In the genomic region with DNA sequence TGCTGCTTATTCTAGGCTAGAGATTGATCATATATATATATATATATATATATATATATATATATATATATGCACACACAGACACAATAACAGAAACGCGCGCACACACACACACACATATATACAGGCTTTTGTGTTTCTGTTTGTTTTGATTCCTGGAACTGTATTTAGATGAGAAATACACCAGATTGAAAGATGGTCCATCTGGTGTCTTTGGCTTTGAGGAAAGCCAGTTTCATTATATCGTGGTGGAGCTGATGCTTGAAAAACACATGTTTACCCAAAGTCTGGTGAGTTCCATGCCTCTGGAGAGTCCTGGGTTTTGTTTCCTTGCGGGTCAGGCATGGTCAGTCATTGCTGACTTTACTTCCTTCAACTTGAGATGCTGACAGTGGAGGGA, we compare ENCODE assay signal across 26 mouse cellular contexts.
"Had no signal": no experiment of that assay in that cellular context is flagged by ENCODE, and none has a peak within 500 bp of the region (broad histone marks: within the 10 kb centered on the region; RNA-seq: fewer than 3 reads in every experiment).

No protein-coding gene starts in this region.

- H3K9me3 ChIP-seq: embryonic facial prominence, embryonic 10.5 days; embryonic facial prominence, embryonic 12.5 days; embryonic facial prominence, embryonic 13.5 days; embryonic facial prominence, embryonic 15.5 days; forebrain, embryonic 10.5 days; forebrain, embryonic 12.5 days; forebrain, embryonic 15.5 days; heart, embryonic 12.5 days had no signal

- H3K36me3 ChIP-seq: embryonic facial prominence, embryonic 10.5 days; embryonic facial prominence, embryonic 12.5 days; embryonic facial prominence, embryonic 13.5 days; embryonic facial prominence, embryonic 15.5 days; forebrain, embryonic 10.5 days; forebrain, embryonic 12.5 days; forebrain, embryonic 15.5 days; heart, embryonic 12.5 days had no signal

- H3K4me3 ChIP-seq: embryonic facial prominence, embryonic 10.5 days; embryonic facial prominence, embryonic 12.5 days; embryonic facial prominence, embryonic 13.5 days; embryonic facial prominence, embryonic 15.5 days; erythroblast, embryonic 14.5 days; forebrain, embryonic 10.5 days; forebrain, embryonic 12.5 days; forebrain, embryonic 15.5 days; gastrocnemius, adult 2 months; heart, adult 2 months; heart, embryonic 12.5 days had no signal

- H3K27ac ChIP-seq: embryonic facial prominence, embryonic 10.5 days; embryonic facial prominence, embryonic 12.5 days; embryonic facial prominence, embryonic 13.5 days; embryonic facial prominence, embryonic 15.5 days; forebrain, embryonic 10.5 days; forebrain, embryonic 12.5 days; forebrain, embryonic 15.5 days; gastrocnemius, adult 2 months; heart, adult 2 months had no signal

- H3K9ac ChIP-seq: embryonic facial prominence, embryonic 12.5 days; embryonic facial prominence, embryonic 13.5 days; embryonic facial prominence, embryonic 15.5 days; forebrain, embryonic 12.5 days; forebrain, embryonic 15.5 days; heart, embryonic 12.5 days had no signal

- ATAC-seq: forebrain, embryonic 15.5 days had no signal

- H3K4me1 ChIP-seq: forebrain, embryonic 15.5 days had no signal

- H3K4me2 ChIP-seq: embryonic facial prominence, embryonic 12.5 days; embryonic facial prominence, embryonic 13.5 days; embryonic facial prominence, embryonic 15.5 days; forebrain, embryonic 12.5 days; forebrain, embryonic 15.5 days; heart, embryonic 11.5 days; heart, embryonic 12.5 days had no signal

- DNase-seq: cerebellum, adult 8-10 months; cerebellum, adult 9-10 months; cerebellum, adult 9-11 months; cerebellum, postnatal 10 days; cerebellum, postnatal 14 days; cerebellum, postnatal 25 days; cerebellum, postnatal 36 days; embryo, embryonic 11 days; gastrocnemius, adult 2 months; gastrocnemius, postnatal 10 days; gastrocnemius, postnatal 14 days; gastrocnemius, postnatal 25 days; gastrocnemius, postnatal 36 days; heart, adult 11 months; heart, adult 18-20 months; heart, adult 2 months had no signal

- H3K27me3 ChIP-seq: embryonic facial prominence, embryonic 12.5 days; embryonic facial prominence, embryonic 13.5 days; embryonic facial prominence, embryonic 15.5 days; forebrain, embryonic 12.5 days; heart, embryonic 12.5 days had no signal
